Comparison of ENCODE assay signal across 8 mouse cellular contexts in genomic region chr19:46499836-46500580, GRCm38 (mm10). TPM values are rescaled to one million over a fixed set of nuclear protein-coding genes. Genes with fewer than 3 reads are reported as not detected.
DNase-seq lines count a peak whose midpoint lies in the region; ATAC-seq and TF ChIP-seq lines count a peak whose summit lies in the region.

No protein-coding gene starts in this region.

- peak; percentile 97 for DNase-seq in MN1 (ENCODE audit: low spot score)
- DNase-seq in cerebellum, adult 9-10 months: peak; percentile 99
- peak; percentile 99 for DNase-seq in hindbrain, embryonic 10.5 days (ENCODE audit: low spot score)
- peak; percentile 99 for DNase-seq in layer of hippocampus, adult 9-11 months
- peak; percentile 100 for DNase-seq in lung, postnatal 0 days (ENCODE audit: low spot score)
- DNase-seq in ovary, postnatal 14 days (ENCODE audit: low spot score): peak; percentile 89
- DNase-seq in thymus, postnatal 14 days: peak; percentile 99

- H3K9ac ChIP-seq in lung, postnatal 0 days (replicated peaks; ENCODE audit: low read depth): peak overlapping the region; percentile 97

- no peak; the same call in none of the 2 replicates for TF ChIP-seq EP300 in lung, postnatal 0 days (IDR thresholded peaks at IDR 0.05)

- ATAC-seq in frontal cortex, adult (ENCODE audit: low TSS enrichment): peak; percentile 57
- ATAC-seq in lung, postnatal 0 days: peak; percentile 69

- H3K4me3 ChIP-seq in hindbrain, embryonic 10.5 days: peak overlapping the region; percentile 99
- H3K4me3 ChIP-seq in lung, postnatal 0 days (ENCODE audit: low read depth, low read length): peak overlapping the region; percentile 93

- peaks cover 15% of the 10 kb centered on the region; the same call in 1 of the 2 replicates for H3K36me3 ChIP-seq in hindbrain, embryonic 10.5 days
- H3K36me3 ChIP-seq in lung, postnatal 0 days (ENCODE audit: insufficient read depth, low read length): no peaks in the 10 kb centered on the region

- H3K4me1 ChIP-seq in hindbrain, embryonic 10.5 days (replicated peaks): peaks cover 35% of the 10 kb centered on the region
- 0 out of 2 replicates have a peak, but pooled peaks cover 3% of the 10 kb centered on the region for H3K4me1 ChIP-seq in lung, postnatal 0 days (ENCODE audit: insufficient read depth, low read depth, low read length)

- under 1% methylated on average over 52 of the region's 52 CpGs for WGBS in hindbrain, embryonic 10.5 days
- WGBS in lung, postnatal 0 days: 0% methylated on average over 44 of the region's 52 CpGs

- H3K9me3 ChIP-seq in hindbrain, embryonic 10.5 days: no peaks in the 10 kb centered on the region
- no peaks in the 10 kb centered on the region for H3K9me3 ChIP-seq in lung, postnatal 0 days (ENCODE audit: low read length)

- no peak; the same call in 1 of the 2 replicates for TF ChIP-seq CTCF in lung, postnatal 0 days (IDR thresholded peaks at IDR 0.05)

- peak overlapping the region; percentile 66 for H3K4me2 ChIP-seq in lung, postnatal 0 days (replicated peaks; ENCODE audit: low read depth, low read length)

- peak overlapping the region; percentile 98 for H3K27ac ChIP-seq in hindbrain, embryonic 10.5 days
- peak overlapping the region; percentile 100 for H3K27ac ChIP-seq in lung, postnatal 0 days (ENCODE audit: low read length)

- no peaks in the 10 kb centered on the region for H3K27me3 ChIP-seq in hindbrain, embryonic 10.5 days (ENCODE audit: insufficient read depth, poor library complexity, severe bottlenecking)
- no peaks in the 10 kb centered on the region for H3K27me3 ChIP-seq in lung, postnatal 0 days (replicated peaks; ENCODE audit: insufficient read depth, low read length)

RNA-seq across cellular contexts. Expression of gene Trim8, which starts 1.5 kb away (rescaled TPM):
- 26.5 and 30.0 TPM in 2 replicates for polyA plus RNA-seq in hindbrain, embryonic 10.5 days (2016; fragmentation: Nextera tagmentation; extraction: Ambion mirVana)
- 34.1 and 34.8 TPM in 2 replicates for polyA plus RNA-seq in lung, postnatal 0 days (2015; fragmentation: Nextera tagmentation; extraction: Ambion mirVana)

Comparison
In these comparisons a context has a peak if more than half of its experiments do, and no peak if none do; other contexts are left out.
1. Peak in every context shown above with its lines: DNase-seq, ATAC-seq, H3K4me3 ChIP-seq and H3K27ac ChIP-seq.